Mouse (Mus musculus): ENCODE measurements around the gene Gm10135. TPM values are rescaled to one million over a fixed set of nuclear protein-coding genes. Genes with fewer than 3 reads are reported as not detected.

Gene Gm10135
- polyA plus RNA-seq (2015; fragmentation: Nextera tagmentation; extraction: Ambion mirVana): not detected in 2 replicates

GRCm38 (mm10) chr5:72974602-72975001 lies at the start of gene Gm10135:
Gene Gm10135, minus strand, starts transcription at chr5:72974702.

GRCm38 (mm10) chr5:73006784-73007581 lies 32.5 kb upstream of the Gm10135 start, which contains the start of gene Slc10a4:
Gene Slc10a4, plus strand, starts transcription at chr5:73006883.

Other genes starting within 250 kb of the Gm10135 start
- 0.72 and 0.81 TPM in 2 replicates for gene Txk, start 221.9 kb downstream of the Gm10135 start, polyA plus RNA-seq (2015; fragmentation: Nextera tagmentation; extraction: Ambion mirVana)
- gene Tec, start 106.2 kb downstream of the Gm10135 start, polyA plus RNA-seq (2015; fragmentation: Nextera tagmentation; extraction: Ambion mirVana): 5.0 and 6.4 TPM in 2 replicates
- gene Slain2, start 60.4 kb downstream of the Gm10135 start, polyA plus RNA-seq (2015; fragmentation: Nextera tagmentation; extraction: Ambion mirVana): 5.1 and 6.8 TPM in 2 replicates
- 0.12 TPM in 1 of 2 replicates, not detected in the other for gene Slc10a4, start 32.2 kb upstream of the Gm10135 start, polyA plus RNA-seq (2015; fragmentation: Nextera tagmentation; extraction: Ambion mirVana)

Data from spleen, postnatal 0 days (tissue).